Mouse (Mus musculus): ENCODE data around the gene Elob.
A peak's percentile ranks its signal among the peaks of the same experiment; 100 is the strongest.

Gene Elob

DNA sequence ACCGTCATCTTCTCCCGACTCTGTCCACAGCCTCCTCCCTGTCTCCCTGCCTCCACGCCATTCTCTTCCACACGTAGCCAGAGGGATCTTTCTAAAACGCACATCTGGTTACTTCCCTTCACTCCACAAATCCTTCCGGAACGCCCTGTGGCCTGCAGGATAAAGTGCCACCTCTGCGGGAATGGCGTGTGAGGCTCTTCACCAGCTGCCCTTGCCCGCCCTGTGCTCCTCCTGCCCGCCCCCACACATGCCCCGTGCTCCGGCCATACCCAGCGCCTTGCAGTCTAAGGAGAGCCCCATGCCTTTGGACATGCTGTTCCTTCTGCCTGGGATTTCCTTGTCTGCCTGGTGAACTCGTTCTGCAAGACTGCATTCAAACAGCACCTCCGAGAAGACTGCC, 5.9 kb downstream of the Elob start:
- DNase-seq = no peak

DNA sequence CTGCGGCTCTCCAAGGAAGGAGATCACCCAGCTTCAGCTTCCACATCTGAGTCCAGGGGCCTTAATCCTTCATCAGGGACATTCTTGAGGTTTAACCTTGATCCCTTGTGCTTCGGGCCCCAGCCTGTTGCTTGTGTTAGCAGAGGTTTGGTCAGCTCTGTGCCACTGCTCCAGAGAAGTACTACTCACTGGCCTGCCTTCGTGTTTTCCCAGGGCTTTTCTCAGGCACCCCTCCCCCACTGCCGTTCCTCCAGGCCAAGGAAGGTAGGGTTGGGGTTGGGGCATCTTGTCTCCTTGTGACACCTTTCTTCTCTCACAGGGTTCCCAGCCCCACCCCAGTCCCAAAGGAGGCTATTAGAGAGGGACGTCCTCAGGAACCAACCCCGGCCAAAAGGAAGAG, 6.8 kb downstream of the Elob start:
- no peak for DNase-seq

DNA sequence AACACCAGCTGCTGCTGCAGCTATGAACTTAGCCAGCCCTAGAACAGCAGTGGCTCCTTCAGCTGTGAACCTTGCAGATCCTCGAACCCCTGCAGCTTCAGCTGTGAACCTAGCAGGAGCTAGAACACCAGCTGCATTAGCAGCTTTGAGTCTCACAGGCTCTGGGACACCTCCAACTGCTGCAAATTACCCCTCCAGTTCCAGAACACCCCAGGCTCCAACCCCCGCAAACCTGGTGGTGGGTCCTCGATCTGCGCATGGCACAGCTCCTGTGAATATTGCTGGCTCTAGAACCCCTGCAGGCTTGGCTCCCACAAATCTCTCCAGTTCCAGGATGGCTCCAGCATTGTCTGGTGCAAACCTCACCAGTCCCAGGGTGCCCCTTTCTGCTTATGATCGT, 8.2 kb downstream of the Elob start:
- no peak for DNase-seq

DNA sequence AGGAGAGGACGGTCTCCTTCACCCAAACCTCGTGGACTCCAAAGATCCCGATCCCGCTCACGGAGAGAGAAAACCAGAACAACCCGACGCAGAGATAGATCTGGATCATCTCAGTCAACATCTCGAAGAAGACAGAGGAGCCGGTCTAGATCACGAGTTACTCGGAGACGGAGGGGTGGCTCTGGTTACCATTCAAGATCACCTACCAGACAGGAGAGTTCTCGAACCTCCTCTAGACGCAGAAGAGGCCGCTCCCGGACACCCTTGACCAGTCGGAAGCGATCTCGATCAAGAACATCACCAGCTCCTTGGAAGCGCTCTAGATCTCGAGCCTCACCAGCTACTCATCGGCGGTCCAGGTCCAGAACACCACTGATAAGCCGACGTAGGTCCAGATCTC, 9.7 kb downstream of the Elob start:
- no peak for DNase-seq

DNA sequence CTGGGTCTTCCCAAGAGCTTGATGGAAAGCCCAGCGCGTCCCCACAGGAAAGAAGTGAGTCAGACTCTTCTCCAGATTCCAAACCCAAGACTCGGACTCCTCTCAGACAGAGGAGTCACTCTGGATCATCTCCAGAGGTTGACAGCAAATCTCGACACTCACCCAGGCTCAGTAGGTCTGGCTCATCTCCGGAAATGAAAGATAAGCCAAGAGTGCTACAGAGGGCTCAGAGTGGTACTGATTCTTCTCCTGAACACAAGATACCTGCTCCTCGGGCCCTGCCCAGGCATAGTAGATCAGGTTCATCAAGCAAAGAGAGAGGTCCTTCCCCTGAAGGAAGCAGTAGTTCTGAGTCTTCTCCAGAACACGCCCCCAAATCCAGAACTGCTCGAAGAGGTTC, 10.4 kb downstream of the Elob start:
- DNase-seq = no peak

DNA sequence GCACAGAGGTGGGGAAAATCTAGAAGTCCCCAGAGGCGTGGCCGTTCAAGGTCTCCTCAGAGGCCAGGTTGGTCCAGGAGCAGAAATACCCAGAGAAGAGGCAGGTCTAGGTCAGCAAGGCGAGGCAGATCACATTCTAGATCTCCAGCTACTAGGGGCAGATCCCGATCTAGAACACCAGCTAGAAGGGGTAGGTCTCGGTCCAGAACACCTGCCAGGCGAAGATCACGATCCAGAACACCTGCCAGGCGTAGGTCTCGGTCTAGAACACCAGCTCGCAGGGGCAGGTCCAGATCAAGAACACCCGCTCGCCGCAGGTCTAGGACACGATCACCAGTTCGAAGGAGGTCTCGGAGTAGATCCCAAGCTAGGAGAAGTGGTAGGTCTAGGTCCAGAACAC, 13.3 kb downstream of the Elob start:
- DNase-seq = no peak

DNA sequence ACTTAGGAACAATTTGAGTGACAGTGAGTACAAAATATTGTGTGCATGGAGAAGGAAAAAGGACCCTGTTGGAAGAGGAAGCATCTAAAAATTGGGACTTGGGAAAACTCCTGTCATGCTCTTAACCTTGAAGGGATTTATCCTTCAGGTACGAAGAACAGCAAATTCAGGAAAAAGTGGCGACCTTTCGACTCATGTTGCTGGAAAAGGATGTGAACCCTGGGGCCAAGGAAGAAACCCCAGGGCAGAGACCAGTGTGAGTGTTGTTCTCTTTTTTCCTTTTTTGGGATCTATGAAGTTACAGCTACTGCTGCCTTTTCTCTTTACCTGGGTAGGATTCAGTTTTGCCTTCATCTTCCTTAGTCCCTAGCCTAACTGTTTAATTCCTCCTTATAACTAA, 21.0 kb downstream of the Elob start:
- DNase-seq = no peak

DNA sequence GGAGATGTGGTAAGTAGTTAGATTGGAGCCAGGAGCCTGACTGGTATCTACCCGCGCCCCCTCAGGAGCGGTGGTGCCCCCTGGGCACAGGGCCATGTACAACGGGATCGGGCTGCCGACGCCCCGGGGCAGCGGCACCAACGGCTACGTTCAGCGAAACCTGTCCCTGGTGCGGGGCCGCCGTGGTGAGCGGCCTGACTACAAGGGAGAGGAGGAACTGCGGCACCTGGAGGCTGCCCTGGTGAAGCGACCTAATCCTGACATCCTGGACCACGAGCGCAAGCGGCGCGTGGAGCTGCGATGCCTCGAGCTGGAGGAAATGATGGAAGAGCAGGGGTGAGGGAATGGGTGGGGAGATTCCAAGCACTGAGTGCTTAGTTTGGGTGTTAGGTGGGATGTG, 22.1 kb downstream of the Elob start:
- DNase-seq = no peak

DNA sequence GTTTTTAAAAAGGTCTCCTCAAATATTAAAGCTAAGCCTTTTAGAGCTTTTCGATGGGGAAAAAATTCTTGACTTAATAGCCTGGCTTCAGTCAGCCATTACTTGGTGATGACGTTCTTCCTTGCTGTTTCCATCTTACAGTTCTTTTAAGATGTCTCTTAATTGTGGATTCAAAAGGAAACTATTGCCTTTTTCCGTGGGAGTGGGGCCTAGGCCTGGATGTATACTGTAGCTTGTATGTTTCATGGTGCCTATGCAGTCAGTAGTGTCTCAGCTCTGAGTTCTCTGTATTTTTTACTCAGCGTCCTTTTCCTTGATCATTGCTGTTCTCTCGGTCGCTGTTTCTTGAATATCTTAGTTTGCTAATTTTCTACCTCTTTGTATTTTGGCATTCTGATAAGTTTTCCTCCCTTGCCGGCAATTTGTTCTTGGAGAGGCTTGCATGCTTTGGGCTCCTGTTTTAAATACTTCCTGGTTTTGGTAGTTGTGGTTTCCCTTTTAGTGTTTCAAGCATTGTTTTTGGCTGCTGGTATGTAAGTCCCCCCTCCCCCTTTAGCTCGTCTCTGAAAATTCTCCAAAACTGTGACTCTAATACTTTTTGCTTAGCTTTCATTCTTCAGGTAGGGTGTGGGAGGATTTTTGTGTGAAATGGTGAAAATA, 24.4 kb downstream of the Elob start:
- no peak for DNase-seq

DNA sequence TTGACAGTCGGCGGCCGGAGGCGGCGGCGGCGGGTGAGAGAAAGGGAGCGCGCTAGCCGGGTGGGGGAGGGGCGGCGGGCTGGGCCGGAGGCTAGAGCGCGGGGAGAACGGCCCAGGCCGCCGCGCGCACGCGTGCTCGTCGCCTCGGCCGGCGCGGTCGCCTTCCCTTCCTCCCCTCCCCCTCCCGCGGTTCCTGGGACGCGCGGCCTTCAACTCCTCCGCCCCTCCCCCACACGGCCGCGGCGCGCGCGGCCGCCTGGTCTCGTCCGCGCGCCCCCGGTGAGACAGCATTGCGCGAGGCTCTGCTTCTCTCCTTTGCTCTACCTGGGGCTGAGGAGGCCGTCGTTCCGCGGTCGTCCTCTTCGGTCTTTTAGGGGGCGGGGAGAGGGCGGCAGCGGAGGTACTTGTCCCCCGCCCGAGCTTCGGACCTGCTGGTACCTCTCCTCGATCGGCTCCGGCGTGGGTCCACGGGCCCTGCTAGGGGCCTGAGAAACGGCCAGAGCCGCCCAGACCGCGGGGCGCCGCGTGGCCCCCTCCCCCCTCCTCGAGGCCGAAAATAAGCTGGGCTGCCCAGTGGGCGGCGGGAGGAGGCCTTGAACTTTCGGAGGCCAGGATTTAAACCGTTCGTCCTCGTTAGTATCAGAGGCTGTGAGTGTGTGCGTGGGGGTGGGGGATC, 25.4 kb downstream of the Elob start:
- peak; percentile 77 for DNase-seq

DNA sequence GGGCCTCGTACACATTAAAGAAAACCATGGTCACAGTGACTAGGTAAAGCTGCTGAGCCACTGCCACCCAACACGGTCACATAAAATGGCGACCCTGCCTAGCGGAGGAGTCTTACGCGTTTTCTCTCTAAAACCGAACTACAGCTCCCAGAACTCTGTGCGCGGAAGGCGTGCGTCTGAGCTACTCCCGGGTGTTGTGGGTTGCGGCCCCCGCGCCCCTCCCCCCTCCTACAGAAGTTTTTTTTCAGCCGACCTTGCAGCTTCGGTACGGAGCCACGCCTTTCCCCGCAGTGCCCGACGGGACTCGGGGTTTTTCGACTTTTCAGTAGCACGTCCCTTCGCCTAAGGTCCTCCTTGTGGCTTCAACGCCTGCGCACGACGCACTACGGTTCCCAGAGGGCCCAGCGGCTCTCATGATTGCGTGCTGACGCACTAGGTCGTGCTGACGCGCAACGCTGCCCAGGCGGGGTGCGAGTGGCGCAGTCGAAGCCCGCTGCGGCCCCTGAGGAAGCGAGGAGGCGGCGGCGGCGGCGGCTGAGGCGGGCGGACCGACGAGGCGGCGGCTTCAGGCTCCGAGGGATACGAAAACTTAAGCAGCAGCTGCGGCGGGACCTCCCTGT, 26.1 kb downstream of the Elob start:
- DNase-seq = peak; percentile 95

DNA sequence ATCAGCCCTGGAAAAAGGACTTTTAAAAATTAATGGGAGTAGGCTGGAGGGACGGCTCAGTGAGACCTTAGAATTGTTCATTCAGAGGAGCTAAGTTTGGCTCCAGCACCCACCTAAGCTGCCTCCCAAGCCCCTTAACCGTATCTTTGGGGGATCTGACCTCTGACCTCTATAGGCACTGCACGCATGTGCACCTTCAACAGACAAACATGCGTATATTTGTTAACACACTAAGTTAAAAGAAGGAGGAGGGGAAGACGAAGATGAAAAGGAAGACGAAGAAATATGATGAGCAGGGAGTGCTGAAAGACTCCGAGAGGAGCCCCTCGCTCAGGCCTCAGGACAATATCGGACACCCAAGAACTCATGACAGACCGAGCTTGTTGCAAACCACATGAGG, 27.3 kb downstream of the Elob start:
- DNase-seq = no peak

DNA sequence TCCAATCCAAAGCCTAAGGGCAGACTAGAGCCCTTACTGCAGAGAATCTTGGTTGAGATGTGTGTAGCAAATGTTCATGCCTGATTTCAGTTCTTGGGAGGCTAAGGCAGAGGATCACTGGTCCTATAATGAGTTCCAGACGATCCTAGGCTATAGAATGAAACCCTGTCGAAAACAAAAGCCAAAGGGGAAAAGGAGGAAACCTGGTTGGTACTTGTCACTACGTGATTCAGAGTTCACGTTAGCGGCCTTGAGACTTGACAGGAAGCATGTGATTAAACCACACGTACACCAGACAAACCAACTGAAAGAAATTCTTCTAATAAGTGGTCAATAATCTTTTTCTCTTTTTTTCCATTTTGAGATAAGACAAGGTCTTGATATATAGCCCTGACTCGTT, 31.6 kb downstream of the Elob start:
- DNase-seq = no peak

DNA sequence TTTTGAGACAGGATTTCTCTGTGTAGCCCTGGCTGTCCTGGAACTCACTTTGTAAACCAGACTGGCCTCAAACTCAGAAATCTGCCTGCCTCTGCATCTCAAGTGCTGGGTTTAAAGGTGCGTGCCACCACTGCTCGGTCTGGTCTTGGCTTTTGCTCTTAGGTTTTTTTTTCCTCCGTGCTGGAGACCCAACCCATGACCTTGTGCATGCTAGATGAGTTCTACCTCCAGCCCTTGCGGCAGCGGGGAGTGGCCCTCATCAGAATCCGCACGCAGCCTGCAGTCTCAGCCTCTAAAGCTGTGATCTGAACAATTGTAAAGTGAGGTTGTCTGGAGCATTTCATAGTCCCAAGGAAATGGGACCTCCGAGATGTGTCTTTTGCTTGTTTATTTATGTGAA, 33.6 kb downstream of the Elob start:
- DNase-seq = no peak

DNA sequence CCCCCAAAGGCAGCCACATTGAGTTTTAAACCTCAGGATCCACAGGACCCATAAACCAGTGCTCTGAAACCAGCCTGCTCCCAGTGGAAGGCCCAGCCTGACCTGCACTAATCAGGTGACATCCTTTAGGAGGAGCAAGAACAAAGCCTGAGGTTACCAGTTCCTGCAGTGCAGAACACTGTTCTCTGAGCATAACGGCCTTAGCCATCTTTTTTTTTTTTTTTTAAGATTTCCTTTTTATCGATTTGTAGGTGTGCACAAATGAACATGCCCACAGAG, 37.9 kb downstream of the Elob start:
- no peak for DNase-seq

DNA sequence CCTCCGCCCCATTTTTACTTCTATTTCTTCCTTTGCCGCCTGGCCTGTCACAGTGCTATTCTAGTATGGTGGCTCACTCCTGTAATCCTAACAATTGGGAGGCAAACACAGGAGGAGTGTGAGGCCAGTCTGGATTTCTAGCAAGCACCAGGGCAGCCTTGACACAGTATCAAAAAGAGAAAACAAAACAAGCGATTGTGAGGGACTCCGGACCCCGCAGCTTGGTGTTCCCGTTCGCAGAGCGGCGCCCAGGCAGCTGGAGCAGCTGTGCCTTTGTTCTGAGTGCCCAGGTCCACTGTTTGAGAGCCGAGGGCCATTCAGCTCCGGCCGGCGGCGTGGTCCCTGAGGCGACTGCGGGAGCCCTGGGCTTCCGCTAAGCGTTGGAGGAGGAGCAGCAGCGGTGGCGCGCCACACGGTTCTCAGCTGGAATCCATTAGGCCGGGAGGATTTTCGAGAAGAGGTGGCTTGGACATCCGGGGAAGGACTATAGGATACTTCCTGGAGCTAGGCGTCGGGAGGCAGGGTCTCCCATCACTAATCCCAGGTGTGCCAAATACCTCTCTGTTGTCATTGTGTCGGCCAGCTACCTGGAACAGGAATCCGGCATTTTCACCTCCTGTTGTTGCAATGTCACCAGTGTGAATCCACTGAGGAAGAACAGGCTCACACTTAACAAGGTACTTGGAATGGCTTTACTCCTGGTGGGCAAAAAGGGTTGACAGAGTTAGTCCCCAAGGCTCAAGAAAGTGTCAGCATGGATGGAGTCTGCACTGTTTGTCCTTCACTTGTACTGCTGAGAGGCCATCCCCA, 38.5 kb downstream of the Elob start, which contains the start of gene Srrm2:
TSS of gene Srrm2 (plus strand) at position 264 of the 810 bp plus-strand sequence.
- DNase-seq = peak; percentile 59

DNA sequence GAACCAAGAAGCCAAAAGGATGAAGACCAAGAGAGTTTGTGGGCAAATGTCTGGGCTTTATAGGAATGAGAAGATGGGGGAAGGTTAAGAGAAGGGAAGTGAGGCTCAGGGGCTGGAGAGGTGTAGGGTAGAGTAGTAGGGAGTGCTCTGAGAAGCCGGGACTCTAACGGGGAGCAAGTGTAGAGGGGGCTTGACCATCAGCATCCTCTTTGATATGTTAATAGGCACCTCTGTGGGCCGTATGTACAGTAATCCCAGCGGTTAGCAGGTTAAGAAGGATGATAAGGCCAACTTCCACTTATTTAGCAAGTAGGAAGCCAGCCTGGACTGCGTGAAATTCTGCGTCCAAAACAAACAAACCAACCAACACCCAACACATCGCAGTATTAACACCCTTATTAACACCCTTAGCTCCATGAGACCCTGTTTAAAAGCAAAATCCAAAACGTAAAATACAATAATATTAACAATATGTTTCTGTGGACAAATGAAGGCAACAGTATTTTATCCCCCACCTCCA, 39.1 kb downstream of the Elob start:
- no peak for DNase-seq

DNA sequence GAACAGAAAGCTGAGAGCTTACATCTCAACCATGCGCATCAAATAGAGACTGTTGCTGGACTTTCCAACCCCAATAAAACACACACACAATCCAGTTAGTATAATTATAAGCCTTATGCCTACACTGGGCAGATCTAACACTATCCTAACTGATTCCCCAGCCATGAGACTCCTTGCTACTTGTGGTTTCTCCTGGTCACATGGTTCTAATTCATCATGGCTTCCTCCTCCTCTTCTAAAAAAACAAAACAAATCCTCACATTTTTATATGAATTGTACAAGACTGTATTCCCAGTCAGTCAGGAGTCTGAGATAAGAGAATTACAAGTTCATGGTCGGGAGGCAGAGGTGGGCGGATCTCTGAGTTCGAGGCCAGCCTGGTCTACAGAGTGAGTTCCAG, 40.0 kb downstream of the Elob start:
- DNase-seq = no peak

DNA sequence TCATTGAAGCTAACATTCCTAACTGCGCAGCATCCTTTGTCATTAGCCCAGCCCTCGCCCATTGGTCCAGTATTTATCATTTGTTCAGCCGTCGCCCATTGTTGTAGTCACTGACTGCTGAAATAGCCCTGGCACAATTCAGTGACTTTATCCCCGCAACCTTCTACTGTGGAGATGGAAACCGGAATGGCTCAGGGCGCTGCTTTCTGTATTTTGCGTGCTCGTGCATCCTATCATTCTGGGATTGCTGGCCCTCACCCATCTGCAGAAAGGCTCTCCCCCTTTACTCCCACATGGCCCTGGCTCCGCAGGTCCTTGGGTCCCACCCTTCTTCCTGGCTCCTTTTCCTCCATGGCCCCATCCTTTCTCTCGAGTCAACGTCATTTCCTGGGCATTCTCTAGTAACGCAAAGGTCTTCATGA, 42.4 kb downstream of the Elob start:
- no peak for DNase-seq

DNA sequence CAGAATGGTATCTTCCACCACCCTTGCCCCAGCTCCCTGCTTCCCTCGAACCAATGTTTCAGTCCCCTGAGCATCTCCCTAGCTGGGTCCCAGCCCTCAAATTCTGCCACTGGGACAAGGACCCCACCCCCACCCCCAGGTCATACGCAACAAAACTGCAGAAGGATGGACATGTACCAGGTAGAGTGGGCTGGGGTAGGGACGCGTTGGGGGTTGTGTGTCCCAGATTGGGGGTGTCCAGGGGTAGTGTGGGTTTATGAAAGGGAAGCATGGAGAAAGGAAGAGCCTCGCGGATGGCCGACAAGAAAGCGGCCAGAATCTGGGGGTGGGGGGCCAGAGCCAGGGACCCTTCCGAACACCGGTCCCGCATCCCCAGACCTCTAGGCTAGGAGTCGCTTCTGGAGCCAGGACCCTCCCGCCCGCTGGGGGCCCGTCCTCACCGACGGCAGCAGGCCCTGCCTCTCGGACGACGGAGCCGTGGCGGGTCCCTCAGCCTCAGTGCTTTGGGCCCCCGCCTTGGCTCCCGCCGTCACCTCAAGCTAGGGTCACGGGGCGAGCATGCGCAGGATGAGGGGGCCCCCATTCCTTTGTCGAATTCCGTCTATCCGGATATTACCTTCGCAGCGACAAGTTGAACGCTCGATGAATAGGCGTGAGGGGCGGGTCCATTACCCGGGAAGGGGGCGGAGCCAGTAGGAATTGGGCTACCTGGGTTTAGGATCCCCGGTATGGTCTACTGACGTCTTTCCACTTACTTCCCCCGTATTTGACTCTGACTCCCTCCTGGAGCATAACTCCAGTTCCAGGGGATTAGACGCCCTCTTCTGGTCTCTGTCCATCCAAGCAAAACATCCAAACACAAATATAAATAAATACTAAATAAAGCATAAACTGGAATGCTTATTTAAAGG, 43.1 kb downstream of the Elob start, which contains the start of gene Flywch2:
TSS of gene Flywch2 (minus strand) at position 521 of the 911 bp plus-strand sequence.
- peak; percentile 70 for DNase-seq

DNA sequence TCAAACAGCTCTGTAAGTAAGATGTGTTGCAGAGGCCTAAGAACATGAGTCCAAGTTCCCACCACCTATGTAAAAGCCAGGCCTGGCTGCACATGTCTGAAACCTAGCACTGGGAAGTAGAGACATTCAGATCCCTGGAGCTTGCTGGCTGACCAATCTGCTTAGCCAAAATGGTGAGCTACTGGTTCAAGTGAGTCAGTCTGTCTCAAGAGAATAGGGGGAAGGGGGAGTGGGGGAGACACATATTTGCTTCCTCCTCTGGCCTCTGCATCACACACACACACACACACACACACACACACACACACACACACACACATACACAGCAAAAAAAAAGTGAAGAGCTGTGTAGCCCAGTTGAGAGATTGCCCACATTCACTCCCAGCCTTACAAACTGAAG, 45.6 kb downstream of the Elob start:
- DNase-seq = no peak

DNA sequence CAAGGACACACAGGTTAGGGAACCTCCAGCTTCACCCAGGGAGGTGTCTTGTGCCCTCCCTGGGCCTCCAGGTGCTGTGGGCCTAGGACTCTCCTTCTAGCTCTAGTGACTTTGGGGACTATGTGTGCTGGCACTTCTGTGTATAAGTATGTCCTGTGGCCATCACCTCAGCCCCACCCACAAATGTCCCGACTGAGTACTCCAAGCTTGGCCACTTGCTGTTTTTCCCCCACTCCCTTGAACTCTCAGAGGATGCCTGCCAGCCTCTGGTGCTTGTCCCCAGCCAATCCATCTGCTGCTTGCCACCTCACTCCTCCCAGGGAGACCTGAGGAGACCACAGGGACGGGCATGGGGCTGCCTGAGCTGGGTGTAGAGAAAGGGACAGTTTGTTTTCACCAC, 50.5 kb downstream of the Elob start:
- no peak for DNase-seq
